Mouse (Mus musculus) brown adipose tissue, adult 24 weeks (tissue): ENCODE measurements around the gene Rb1. TPM values are rescaled to one million over a fixed set of nuclear protein-coding genes. Genes with fewer than 3 reads are reported as not detected.

Source experiments
- H3K27ac ChIP-seq: fragments of 200-500 bp; replicated peaks from 2 replicates; pipeline ENCODE4 v1.5.1; 2012; ENCODE audit warnings: low read depth, mild to moderate bottlenecking, low read length
- H3K4me1 ChIP-seq: fragments of 200-500 bp; 2 replicates; pipeline ENCODE4 v1.6.1; 2012; ENCODE audit warnings: low read length, mixed read lengths; ENCODE audit not compliant: control insufficient read depth, insufficient read depth, insufficient read length
- H3K4me3 ChIP-seq: fragments of 200-500 bp; 2 replicates; pipeline ENCODE4 v1.5.1; 2012; ENCODE audit warnings: low read depth, mild to moderate bottlenecking, low read length, moderate library complexity; ENCODE audit not compliant: insufficient read depth
- polyA plus RNA-seq: library from polyadenylated mRNA; stranded (reverse); fragments of >200 nt; gene quantifications from 2 replicates; pipeline ENCODE4 v1.2.4, GENCODE M21; 2012; ENCODE audit not compliant: missing spikeins, insufficient read depth, insufficient read length

The Rb1 gene
- polyA plus RNA-seq, 1 experiment, result 41.5 TPM

GRCm38 (mm10) chr14:73175031-73175430 is 150.6 kb downstream of the Rb1 start:
- no peak overlapping the region for H3K4me3 ChIP-seq
- H3K27ac ChIP-seq, result no peak overlapping the region
- peaks cover 67% of the 10 kb centered on the region for H3K4me1 ChIP-seq

- H3K27ac ChIP-seq, result peak overlapping the region; percentile 42; the same call in 1 of the 2 replicates
Observed at GRCm38 (mm10) chr14:73174091-73174995, 151.3 kb downstream of the Rb1 start.

GRCm38 (mm10) chr14:73173662-73174061 is 152.0 kb downstream of the Rb1 start:
- H3K4me3 ChIP-seq, result no peak overlapping the region; the same call in 1 of the 2 replicates
- H3K27ac ChIP-seq, result peak overlapping the region; percentile 82
- H3K4me1 ChIP-seq, result peaks cover 59% of the 10 kb centered on the region

More at GRCm38 (mm10) chr14:73174091-73174995, 151.3 kb downstream of the Rb1 start:
- peaks cover 64% of the 10 kb centered on the region for H3K4me1 ChIP-seq
- no peak overlapping the region for H3K4me3 ChIP-seq

GRCm38 (mm10) chr14:73172196-73173011 is 153.2 kb downstream of the Rb1 start:
- H3K27ac ChIP-seq, result peak overlapping the region; percentile 83
- H3K4me3 ChIP-seq, result no peak overlapping the region
- H3K4me1 ChIP-seq, result peaks cover 50% of the 10 kb centered on the region

GRCm38 (mm10) chr14:73169926-73170844 is 155.4 kb downstream of the Rb1 start:
- Histone ChIP-seq H3K4me3 (no peak overlapping the region), H3K27ac (no peak overlapping the region; the same call in 1 of the 2 replicates), H3K4me1 (peaks cover 41% of the 10 kb centered on the region)

- Histone ChIP-seq H3K27ac (no peak overlapping the region), H3K4me1 (peaks cover 28% of the 10 kb centered on the region), H3K4me3 (no peak overlapping the region)
Observed at GRCm38 (mm10) chr14:73168605-73169004, 157.0 kb downstream of the Rb1 start.

GRCm38 (mm10) chr14:73165136-73165535 is 160.5 kb downstream of the Rb1 start:
- no peak overlapping the region for H3K27ac ChIP-seq
- no peak overlapping the region for H3K4me3 ChIP-seq
- peaks cover 5% of the 10 kb centered on the region for H3K4me1 ChIP-seq

GRCm38 (mm10) chr14:73163363-73163998 is 162.1 kb downstream of the Rb1 start:
- Histone ChIP-seq H3K4me1 (peaks cover 2% of the 10 kb centered on the region; the same call in 1 of the 2 replicates), H3K27ac (no peak overlapping the region), H3K4me3 (no peak overlapping the region)

- H3K4me1 ChIP-seq, result peaks cover 2% of the 10 kb centered on the region; the same call in 1 of the 2 replicates
- no peak overlapping the region for H3K4me3 ChIP-seq
- H3K27ac ChIP-seq, result peak overlapping the region; percentile 68; the same call in 1 of the 2 replicates
Observed at GRCm38 (mm10) chr14:73162192-73162800, 163.3 kb downstream of the Rb1 start.

- peaks cover 2% of the 10 kb centered on the region; the same call in 1 of the 2 replicates for H3K4me1 ChIP-seq
- 0 out of 2 replicates have a peak overlapping the region, but pooled peaks have one; percentile 20 for H3K27ac ChIP-seq
- no peak overlapping the region for H3K4me3 ChIP-seq
Observed at GRCm38 (mm10) chr14:73161303-73161702, 164.3 kb downstream of the Rb1 start.

- peaks cover 6% of the 10 kb centered on the region for H3K4me1 ChIP-seq
- no peak overlapping the region for H3K27ac ChIP-seq
- no peak overlapping the region for H3K4me3 ChIP-seq
Observed at GRCm38 (mm10) chr14:73148125-73148524, 177.5 kb downstream of the Rb1 start.

GRCm38 (mm10) chr14:73146721-73147120 is 178.9 kb downstream of the Rb1 start:
- Histone ChIP-seq H3K27ac (no peak overlapping the region), H3K4me3 (no peak overlapping the region), H3K4me1 (peaks cover 6% of the 10 kb centered on the region)

GRCm38 (mm10) chr14:73145531-73145930 is 180.1 kb downstream of the Rb1 start:
- Histone ChIP-seq H3K4me3 (no peak overlapping the region), H3K27ac (no peak overlapping the region), H3K4me1 (peaks cover 6% of the 10 kb centered on the region)
